Mouse (Mus musculus) kidney, postnatal 4 days (tissue): Measurements from ENCODE around the gene Slc7a11.
A peak's percentile ranks its signal among the peaks of the same experiment; 100 is the strongest.

ENCODE experiments used
- DNase-seq, 2 experiments: peaks; one replicate each; pipeline ENCODE4 v3.0.0; 2021; ENCODE audit warnings: mixed read lengths in 2 of 2

The Slc7a11 gene

DNA sequence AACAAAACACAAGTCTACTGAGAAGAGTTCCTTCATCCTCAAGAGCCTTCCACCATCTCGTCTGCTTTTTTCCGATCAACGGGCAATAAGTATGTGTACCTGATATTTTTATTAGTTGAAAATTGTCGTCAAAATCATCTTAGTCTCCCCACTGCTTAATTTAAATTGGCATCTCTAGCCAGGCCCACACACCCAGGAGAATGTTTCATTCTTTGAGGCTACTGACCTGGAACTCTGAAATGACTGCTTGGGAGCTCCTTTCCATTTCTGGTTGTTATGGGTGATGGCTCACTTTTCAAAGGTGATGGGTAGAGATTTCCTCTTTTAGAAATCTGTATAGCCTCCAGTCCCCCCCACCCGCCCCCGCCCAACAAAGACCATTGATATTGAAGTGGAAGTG, 54.6 kb downstream of the Slc7a11 start:
- DNase-seq = no peak

DNA sequence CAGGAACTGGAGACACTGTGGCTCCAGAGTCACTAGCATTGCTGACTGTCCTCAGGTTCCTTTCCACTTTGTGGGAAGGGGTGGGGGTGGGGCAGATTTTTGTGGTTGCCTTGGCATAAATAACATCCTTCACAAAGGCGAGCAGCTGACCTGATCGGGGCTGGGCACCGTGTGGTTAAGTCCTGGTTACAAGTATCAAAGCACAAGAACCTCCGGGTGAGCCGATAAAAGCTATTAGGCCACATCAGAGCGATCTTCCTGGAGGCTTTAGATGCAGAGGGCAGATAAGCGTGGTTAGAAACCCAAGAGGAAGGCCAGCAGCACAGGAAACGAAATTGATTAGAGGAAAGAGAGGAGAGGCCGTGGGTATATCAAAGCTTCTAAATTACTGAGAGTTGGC, 55.1 kb downstream of the Slc7a11 start:
- no peak for DNase-seq

DNA sequence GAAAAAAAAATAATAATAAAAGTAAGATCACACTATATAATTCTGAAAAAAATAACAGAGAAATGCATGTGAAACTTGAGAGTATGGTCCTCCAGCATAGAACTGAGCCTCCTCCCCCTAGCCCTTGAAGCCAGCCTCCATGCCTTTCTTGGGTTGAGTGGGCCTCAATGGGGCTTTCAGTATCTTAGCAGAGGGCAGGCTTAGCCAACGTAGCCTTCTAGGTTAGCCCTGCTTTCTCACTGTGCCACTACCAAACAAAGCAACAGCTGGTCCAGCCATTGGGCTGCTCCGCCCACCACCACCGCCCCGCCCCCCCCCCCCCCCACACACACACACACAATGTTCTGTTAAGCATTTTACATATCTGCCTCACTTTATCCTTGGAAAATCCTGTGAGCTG, 56.1 kb downstream of the Slc7a11 start:
- DNase-seq = no peak

DNA sequence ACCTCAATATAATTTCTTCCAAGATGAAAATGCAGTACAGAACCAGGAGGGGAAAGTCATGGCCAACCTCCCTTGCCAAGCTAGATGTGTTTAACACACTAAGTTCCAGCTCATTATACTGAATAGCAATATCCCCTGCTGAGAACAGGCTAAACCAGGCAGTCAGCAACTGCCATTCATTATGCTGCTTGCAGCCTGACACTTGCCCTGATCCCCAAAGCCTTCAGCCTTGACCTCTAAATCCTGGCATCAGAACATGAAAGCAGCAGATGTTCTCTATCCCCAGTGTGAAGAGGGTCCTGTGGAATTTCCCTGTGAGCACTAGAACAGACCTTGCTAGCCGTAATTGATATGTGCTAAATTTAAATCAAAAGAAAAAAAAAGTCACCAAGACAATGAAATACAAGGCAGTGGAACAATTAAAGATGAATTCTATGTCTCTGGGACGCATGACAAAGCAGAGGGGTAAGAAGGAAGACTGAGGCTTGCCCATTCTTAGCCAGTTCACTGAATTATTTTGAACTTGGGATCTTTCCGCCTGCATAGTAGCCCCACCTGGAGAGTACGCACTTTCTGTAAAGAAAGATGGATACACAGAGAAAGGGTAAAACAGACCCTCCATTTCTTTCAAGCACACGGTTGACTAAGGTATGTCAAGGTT, 56.7 kb downstream of the Slc7a11 start:
- DNase-seq = no peak

DNA sequence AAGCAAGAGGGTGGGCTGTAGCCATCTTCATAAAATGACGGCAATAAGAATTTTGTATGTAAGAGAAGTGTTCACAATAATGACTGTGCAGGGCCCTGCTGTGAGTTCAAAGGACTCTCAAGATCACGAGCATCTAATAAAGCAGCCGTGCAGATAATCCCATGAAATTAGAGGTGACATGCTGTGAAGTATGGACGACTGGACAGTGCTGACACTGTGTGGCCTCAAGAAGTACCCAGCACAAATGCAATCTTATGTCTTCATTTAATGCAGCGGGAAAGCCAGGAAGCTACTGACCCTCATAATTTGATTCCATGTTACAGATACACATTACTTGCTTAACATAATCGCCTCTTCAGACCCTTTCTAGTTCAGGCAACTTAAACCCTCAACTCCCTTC, 57.3 kb downstream of the Slc7a11 start:
- no peak for DNase-seq

DNA sequence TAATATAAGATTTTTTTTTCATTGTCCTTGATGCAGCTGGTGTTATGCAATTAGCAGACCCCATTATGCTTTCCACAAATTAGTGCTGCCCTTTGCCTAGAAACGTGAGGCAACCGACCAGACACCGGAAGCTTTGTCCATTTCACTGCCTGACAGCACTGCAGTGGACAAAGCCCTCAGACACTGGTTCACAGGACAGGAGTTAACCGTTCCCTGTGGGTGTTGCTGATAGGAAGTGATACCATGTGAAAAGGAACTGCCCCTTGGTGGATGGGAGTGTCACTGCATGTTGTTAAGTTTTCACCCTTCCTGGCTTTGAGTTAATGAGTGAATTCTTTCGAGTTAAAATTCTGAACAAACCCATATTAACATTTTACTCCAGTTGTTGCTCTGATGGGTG, 60.7 kb downstream of the Slc7a11 start:
- DNase-seq = peak; percentile 17 to 38

DNA sequence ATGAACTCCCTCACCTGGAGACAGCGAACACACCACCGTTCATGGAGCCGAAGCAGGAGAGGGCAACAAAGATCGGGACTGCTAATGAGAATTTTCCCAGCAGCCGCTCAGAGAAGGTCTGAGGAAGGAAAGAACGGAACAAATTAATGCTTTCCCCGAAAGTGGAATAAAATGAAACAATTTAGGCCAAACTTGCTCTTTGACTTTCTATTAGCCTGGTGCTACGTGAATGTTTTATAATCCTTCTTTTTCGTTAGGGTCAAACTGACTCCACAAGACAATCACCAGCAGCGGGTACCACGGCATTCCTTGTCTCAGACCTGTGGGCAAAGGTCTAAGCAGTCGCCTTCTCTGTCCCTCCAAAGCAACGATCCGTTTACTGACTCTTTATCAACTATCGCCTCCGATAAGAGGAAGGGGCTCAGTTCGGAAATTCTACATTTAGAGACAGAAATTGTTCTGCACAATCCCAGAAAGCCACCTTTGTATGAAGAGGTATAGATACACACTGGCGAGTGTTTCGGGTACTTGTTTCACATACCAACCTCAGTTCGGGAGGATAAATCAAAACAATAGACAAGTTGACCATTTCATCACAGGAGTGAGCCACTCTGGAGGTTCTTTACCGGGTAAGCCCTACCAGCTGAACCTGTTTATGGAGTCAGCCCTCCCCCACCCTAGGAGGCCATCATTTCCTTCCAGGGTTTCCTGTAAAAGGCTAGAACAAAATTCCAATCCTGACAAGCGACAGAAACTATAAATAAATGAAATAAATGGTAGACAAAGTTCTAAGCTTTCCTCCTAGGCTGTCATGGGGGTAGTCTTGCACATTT, 61.3 kb downstream of the Slc7a11 start:
- peak; percentile 12 to 47 for DNase-seq

DNA sequence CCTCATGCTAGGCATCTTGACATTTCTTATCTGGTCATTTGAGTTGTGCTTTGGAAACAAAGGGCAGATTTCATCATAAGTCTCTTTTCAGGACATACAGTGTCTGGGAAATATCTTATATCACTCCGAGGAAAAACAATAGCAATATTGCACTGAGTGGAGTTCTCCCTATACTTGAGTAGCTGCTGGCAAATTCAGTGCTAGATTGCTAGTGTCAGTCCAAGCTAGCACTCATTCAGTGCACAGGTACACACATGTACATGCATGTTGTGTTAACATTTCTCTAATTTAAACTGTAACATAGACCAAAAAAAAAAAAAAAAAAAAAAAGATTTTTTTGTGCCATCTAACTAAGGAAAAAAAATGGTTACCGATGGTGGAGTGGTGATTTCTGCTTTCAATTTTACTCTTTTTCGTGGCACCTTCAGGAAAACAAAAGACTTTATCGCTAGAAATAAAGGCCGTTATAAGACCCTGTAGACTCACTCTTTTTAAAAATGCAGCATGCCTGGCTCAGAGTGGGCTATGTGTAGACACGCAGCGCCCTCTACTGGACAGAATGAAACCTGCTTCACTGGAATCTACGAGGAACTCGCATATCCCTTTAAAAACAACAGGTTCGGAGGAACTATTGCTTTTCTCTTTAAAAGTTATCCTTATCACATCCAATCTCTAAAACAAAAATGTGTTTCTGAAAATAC, 62.1 kb downstream of the Slc7a11 start:
- peak; percentile 91 to 92 for DNase-seq

DNA sequence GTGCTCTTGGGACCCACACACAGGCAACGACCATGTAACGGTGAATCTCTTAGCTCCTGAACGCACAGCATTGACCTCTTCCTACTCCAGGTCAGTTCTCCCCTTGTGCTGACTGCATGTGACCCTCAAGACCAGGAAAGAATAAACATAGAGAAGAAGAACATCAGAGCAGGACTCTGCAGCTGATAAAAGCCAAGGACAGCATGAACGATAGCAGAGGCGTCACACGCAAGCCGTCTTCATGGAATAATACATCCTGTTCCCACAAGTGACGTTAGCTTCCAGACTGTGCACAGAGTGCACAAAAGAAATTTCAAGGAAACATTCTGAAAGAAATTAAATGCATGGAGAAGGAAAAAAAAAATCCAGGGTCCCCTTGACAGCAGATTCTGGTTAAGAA, 63.5 kb downstream of the Slc7a11 start:
- DNase-seq = no peak

DNA sequence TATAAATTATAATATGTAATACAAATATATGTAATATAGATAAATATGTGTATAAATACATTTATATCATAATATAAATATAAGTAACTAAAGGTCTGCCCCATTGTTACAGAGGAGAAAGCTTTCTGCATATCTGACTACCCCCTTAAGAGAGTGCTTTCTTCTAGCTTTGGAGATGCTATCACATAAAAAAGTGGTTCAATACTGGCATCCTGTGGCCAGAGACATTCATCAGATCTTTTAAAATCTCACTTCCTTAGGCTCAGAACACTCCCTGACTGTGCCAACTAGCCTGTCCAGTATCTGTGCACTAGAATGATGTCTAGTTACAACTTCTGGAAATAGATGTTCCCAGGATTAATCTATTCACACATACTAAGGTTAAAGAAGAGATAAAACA, 67.9 kb downstream of the Slc7a11 start:
- DNase-seq = no peak

DNA sequence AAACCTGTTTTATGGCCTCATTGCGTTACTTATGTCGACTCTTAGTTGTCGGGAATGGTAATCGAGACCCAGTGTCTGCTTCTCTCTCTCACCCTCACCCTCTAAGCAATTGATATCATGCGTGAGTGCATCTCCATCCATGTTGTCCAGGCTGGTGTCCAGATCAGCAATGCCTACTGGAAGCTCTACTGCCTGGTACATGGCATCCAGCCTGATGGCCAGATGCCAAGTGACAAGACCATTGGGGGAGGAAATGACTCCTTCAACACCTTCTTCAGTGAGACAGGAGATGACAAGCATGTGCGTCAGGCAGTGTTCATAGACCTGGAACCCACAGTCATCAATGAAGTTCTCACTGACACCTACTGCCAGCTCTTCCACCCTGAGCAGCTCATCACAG, 73.6 kb downstream of the Slc7a11 start:
- no peak for DNase-seq

DNA sequence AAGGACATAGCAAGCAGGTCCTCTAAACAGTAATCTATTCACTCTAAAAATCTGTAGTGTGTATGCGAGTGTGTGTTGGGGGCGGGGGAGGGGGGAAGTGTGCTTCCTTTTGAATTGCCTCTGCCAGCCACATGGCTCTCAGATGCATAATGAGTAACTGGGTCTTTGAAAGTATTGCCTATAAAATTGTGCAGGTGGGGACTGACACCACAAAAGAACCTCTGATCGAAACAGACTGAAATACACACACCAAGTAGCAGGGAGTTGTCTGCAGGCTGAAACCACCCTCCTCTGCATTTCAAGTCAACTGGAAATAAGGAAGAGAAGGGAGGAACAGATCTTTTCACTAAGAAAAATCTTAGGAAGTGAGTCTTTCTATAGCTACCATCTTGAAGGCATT, 76.2 kb downstream of the Slc7a11 start:
- no peak for DNase-seq

DNA sequence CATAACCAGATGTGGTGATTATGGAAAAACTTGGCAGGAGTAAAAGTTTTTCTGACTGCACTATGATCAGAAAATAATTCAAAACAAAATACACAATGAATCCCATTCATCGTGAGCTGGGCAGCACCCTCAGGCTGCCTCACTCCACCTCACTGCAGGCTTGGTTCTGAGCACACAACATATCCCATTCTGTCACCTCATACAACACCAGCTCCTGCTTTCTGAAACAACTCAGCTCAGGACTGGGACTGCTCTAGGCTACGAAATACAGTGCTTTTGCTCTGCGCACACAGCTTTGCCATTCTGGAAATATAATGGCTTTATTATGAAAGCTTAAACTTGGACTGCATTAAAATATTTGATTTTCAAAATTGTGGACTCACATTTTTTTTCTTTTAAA, 79.8 kb downstream of the Slc7a11 start:
- DNase-seq = no peak

DNA sequence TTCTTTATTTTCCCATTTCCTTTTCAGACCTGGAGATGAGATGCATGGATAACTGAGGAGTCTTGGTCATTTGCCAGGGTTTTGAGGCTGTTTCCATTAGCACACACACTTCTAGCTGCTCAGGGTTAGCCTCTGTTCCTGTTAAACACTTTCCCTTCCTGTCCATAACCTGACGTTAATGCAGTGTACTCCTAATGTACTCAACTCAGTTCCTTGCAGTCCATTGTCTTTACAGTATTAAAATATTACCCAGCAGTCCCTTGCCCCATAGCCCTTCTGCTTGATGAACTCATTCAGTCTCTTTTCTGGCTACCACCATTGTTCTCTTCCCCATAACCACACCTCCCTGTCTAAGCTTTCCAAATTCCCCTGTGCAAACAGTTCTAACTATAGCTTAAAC, 96.3 kb downstream of the Slc7a11 start:
- no peak for DNase-seq

DNA sequence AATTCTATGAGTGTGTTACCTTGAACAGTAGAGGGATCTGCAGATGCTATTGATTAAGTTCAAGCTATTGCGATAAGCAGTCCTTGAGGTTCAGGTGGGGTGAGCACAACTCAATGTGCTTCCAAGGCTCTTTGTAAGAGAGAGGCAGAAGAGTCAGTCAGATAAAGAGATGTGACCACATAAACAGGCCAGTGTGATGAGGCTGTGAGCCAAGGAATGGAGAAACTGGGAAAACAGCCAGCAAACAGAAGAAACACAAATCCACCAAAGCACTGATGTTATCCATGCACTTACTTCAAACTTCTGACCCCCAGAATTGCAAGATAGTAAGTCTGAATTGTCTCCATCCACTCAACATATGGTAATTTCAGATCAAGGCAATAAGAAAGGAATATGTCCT, 99.0 kb downstream of the Slc7a11 start:
- DNase-seq = peak; percentile 9 to 23

DNA sequence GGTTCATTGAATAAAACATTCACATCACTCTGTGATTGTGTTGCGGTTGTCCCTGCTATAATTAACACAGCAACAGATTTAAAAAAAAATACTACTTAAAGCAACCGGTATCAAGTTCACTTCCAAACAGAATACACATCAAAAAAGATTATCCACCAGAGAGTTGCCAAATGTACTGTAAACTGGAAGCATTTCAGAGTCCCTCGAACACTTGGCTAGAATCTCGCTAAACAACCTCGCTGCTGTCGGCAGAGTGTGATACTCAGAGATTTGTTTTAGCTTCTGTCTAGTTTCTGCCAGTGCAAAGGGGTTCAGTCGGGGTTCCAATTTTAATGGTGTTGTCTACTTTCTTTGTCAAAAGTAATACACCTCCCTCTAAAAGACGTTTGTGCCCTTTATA, 118.9 kb downstream of the Slc7a11 start:
- DNase-seq = no peak

DNA sequence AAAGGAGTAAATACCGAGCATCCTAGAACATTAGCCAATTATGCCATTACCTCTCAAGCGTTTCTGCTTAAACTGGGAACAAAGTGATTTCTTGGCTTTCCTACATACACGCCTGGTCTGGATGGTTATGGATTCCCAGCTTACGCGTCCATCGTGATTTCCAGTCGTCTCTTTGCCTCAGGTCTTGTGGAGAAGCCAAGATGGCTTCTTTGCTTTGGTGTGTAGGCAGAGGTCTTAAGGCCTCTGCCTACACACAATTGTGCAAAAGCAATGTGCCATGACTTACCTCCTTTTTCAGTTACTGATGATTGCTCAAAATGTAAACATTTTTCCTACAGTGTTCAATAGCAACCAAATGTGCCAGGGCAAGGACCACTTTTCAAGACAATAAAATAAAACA, 119.5 kb downstream of the Slc7a11 start:
- no peak for DNase-seq

DNA sequence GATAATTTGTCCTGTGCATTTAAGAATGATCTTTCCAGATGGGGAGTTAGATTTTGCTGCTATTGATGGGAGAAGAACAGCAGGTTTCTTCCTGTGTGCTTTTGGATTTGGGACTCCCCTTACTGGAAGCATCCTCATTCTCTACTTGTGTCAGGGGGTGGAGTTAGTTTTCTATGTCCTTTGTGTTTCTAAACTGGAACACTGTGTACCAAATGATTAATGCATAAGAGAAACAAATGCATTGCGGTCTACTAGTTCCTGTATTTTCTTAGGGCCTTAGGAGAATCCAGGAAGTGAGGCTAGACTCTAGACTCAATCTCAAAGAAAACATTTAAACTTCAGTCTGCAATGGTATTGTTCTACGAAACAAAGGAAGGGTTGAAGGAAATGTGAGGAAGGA, 122.6 kb downstream of the Slc7a11 start:
- no peak for DNase-seq

DNA sequence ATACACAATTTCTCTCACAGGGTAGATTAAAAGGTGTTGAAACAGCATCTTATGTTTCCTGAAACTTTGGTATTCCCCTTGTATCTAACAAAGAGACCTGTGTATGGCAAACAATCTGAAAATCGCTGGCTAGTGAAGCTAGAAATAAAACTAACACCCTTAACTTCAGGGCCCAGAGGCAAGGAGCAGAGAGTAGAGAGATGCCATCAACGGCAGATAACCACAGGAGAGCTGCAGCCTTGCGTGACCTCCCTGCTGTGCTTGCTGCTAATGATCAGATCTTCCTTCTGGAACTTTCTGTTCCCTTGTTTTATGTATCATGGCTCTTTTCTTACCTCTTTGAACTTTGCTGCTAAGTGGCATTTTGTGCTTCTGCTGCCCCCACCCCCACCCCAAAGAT, 125.3 kb downstream of the Slc7a11 start:
- DNase-seq = no peak

DNA sequence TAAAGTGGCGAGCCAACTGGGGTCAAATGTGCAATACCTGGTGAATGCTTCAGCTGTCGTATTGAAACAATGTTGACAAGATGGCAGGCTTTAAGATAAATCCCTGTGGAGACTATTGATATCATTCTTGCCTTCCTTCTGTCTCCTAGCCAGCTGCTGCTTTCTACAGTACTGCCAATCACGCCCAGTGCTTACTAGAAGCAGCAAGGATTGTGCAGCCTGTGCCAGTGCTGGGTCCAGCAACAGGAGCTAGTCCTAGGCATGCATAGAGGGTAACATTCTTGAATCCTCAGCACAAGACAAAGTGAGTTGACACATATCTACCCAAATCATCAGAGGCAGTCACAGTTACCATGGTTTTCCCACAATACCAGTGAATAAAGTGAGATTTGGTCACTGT, 129.6 kb downstream of the Slc7a11 start:
- DNase-seq = no peak

DNA sequence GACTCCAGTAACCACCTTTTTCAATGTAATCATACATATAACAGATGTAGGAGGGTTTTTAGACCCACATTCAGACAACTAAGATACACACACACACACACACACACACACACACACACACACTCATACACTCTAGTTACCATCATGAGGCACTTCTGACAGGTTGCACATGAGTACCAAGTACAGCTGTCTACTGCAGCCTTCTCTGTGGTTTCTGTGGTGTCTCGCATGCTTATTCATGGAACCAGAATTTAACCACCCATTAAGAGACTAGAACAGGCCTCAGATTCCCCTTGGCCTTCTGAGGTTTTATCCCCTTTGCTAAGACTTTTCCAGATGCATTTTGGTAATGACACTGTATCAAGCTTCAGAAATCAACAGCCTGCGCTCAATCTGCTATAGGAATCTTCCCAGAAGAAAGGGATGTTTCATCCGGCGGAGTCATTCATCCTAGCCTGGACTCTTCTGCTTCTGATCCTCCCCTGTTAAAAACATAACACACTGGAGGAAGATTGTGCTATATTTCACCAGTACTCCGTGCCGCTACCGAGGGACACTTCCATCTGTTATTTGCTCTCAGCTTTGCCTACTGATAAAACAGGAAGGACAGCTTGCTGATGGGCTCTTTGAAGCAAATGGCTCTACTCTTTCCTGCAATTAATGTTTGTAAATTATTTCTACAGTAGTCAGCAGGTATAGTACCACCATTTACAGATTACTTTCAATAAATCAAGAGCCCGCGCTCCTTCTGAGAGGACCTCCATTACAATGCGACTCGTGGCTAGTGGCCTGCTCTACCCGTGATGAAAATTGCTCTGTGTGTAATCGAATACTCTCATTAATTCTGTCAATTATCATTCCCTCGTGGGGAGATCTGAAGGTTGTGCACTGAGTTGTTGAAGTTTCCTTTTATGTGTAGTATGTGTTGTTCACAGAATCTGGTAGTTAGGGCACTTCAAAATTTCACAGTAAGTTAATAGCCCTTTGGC, 135.8 kb downstream of the Slc7a11 start:
- no peak for DNase-seq

DNA sequence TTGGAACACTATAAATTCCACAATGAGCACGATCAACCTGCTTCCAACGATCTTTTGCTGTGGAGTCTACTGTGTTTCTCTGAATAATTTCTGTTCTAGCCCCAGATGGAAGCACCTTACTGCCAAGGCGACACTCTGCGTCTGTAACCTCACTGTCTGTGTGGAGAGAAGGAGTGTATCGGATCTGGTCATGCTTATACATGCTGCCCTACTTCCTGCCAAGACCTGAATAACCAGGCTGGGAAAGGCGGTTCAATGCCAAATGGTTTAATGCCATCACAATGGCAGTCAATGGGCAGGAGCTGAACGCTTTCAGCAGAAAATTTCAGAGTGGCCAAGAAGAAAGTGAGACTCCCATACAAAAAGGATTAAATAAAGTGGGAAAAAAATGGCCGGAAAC, 137.1 kb downstream of the Slc7a11 start:
- DNase-seq = no peak

DNA sequence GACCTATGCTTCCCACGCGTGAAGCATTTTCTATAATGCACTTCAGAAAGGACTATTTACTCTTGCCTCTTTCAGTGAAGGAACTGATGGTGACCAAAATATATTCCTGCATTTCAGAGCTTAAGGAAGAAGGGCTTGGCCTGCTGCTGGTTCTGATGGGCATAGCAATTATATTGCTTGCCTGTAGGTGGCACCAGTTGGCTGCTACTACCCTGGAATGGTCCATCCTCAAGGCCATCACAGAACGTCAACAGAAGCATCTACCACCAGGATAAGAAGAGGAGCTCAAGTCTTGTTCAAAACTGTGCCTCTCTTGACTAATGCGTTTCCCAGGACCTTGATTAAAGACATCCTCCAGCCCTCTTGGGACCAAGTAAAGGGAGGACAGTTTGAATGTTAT, 139.3 kb downstream of the Slc7a11 start:
- DNase-seq = peak; percentile 49 to 51
